Comparison of ENCODE assay signal across 12 mouse cellular contexts in genomic region chr1:153173276-153173675, GRCm38 (mm10). TPM values are rescaled to one million over a fixed set of nuclear protein-coding genes. Genes with fewer than 3 reads are reported as not detected.
A peak's percentile ranks its signal among the peaks of the same experiment; 100 is the strongest.
DNase-seq lines count a peak whose midpoint lies in the region; ATAC-seq and TF ChIP-seq lines count a peak whose summit lies in the region.
"Had no signal": no experiment of that assay in that cellular context is flagged by ENCODE, and none has a peak within 500 bp of the region (broad histone marks: within the 10 kb centered on the region; RNA-seq: fewer than 3 reads in every experiment).

No protein-coding gene starts in this region.

- no peaks in the 10 kb centered on the region for H3K9me3 ChIP-seq in heart, embryonic 11.5 days (replicated peaks; ENCODE audit: control insufficient read depth, low read length)
- H3K9me3 ChIP-seq in liver, postnatal 0 days (ENCODE audit: low read length), result no peaks in the 10 kb centered on the region
- H3K9me3 ChIP-seq: forebrain, embryonic 13.5 days; liver, embryonic 13.5 days; neural tube, embryonic 12.5 days had no signal

- no peak for DNase-seq in heart, adult 18-20 months
- peak; percentile 74 for DNase-seq in 3134 (ENCODE audit: extremely low read depth, insufficient read length, low spot score)
- peak; percentile 89 for DNase-seq in adrenal gland, postnatal 36 days
- DNase-seq in kidney, postnatal 25 days, result peak; percentile 48 to 70
- DNase-seq in T-cell, adult 2 months (ENCODE audit: low spot score), result no peak
- no peak for DNase-seq in liver, postnatal 0 days
- no peak for DNase-seq in natural killer cell, adult 2 months (ENCODE audit: low spot score in 2 of 2)
- DNase-seq: liver, embryonic 13.5 days had no signal

- peaks cover 20% of the 10 kb centered on the region for H3K4me1 ChIP-seq in heart, embryonic 11.5 days (ENCODE audit: control insufficient read depth, insufficient read depth, low read length)
- peaks cover 3% of the 10 kb centered on the region for H3K4me1 ChIP-seq in liver, postnatal 0 days (ENCODE audit: insufficient read depth)
- H3K4me1 ChIP-seq: liver, embryonic 13.5 days had no signal

- no peak overlapping the region for H3K4me3 ChIP-seq in heart, embryonic 11.5 days (ENCODE audit: low read depth, low read length)
- no peak overlapping the region for H3K4me3 ChIP-seq in liver, postnatal 0 days (ENCODE audit: low read depth, low read length)
- H3K4me3 ChIP-seq: forebrain, embryonic 13.5 days; liver, embryonic 13.5 days; neural tube, embryonic 12.5 days had no signal

- ATAC-seq in heart, embryonic 11.5 days (replicated peaks; ENCODE audit: insufficient number of reproducible peaks, low FRiP score, low TSS enrichment), result no peak; the same call in 1 of the 2 replicates
- ATAC-seq in liver, postnatal 0 days, result no peak
- ATAC-seq: forebrain, embryonic 13.5 days had no signal

- 43% methylated on average over 3 of the region's 3 CpGs for WGBS in heart, embryonic 11.5 days (ENCODE audit: insufficient replicate concordance)
- WGBS in liver, postnatal 0 days (ENCODE audit: insufficient replicate concordance), result 33% methylated on average over 3 of the region's 3 CpGs

- H3K36me3 ChIP-seq in heart, embryonic 11.5 days (ENCODE audit: control insufficient read depth, insufficient read depth, low read length), result no peaks in the 10 kb centered on the region
- H3K36me3 ChIP-seq in liver, postnatal 0 days (replicated peaks; ENCODE audit: insufficient read depth, low read length), result no peaks in the 10 kb centered on the region
- H3K36me3 ChIP-seq: liver, embryonic 13.5 days; neural tube, embryonic 12.5 days had no signal

- H3K9ac ChIP-seq in heart, embryonic 11.5 days (ENCODE audit: low read depth, low read length), result no peak overlapping the region
- H3K9ac ChIP-seq in liver, postnatal 0 days (replicated peaks), result no peak overlapping the region
- H3K9ac ChIP-seq: forebrain, embryonic 13.5 days; liver, embryonic 13.5 days; neural tube, embryonic 12.5 days had no signal

- H3K27ac ChIP-seq in heart, embryonic 11.5 days (ENCODE audit: low read depth, low read length), result peak overlapping the region; percentile 87; the same call in 1 of the 2 replicates
- no peak overlapping the region for H3K27ac ChIP-seq in liver, postnatal 0 days (ENCODE audit: low read depth)
- H3K27ac ChIP-seq: forebrain, embryonic 13.5 days; liver, embryonic 13.5 days; neural tube, embryonic 12.5 days had no signal

- H3K27me3 ChIP-seq in heart, embryonic 11.5 days (ENCODE audit: control insufficient read depth, insufficient read depth, low read length), result no peaks in the 10 kb centered on the region
- no peaks in the 10 kb centered on the region for H3K27me3 ChIP-seq in liver, postnatal 0 days (ENCODE audit: insufficient read depth, low read length)
- H3K27me3 ChIP-seq: CH12.LX; forebrain, embryonic 13.5 days; liver, embryonic 13.5 days; neural tube, embryonic 12.5 days had no signal

- no peak for TF ChIP-seq EP300 in liver, postnatal 0 days (IDR thresholded peaks at IDR 0.05; ENCODE audit: low read depth)

- TF ChIP-seq CTCF in liver, postnatal 0 days (IDR thresholded peaks at IDR 0.05; ENCODE audit: low read depth), result no peak

- no peak overlapping the region for H3K4me2 ChIP-seq in heart, embryonic 11.5 days
- H3K4me2 ChIP-seq in liver, postnatal 0 days (ENCODE audit: low read depth, low read length), result no peak overlapping the region
- H3K4me2 ChIP-seq: forebrain, embryonic 13.5 days; liver, embryonic 13.5 days; neural tube, embryonic 12.5 days had no signal

RNA-seq across cellular contexts. Expression of gene Lamc2, which starts 13.0 kb away (rescaled TPM):
- polyA plus RNA-seq in heart, embryonic 11.5 days (2014; fragmentation: Nextera tagmentation; extraction: Ambion mirVana), result 3.4 and 6.2 TPM in 2 replicates
- total RNA-seq in heart, adult 18-20 months (2021), result 10 to 100 TPM; 12.3 to 13.2 TPM
- 1 to 10 TPM; 1.0 to 2.8 TPM for total RNA-seq in adrenal gland, postnatal 36 days (2021)
- polyA plus RNA-seq in liver, postnatal 0 days (2015; fragmentation: Nextera tagmentation; extraction: Ambion mirVana), result 0.34 and 0.45 TPM in 2 replicates

Comparison
In these comparisons a context has a peak if more than half of its experiments do, and no peak if none do; other contexts are left out.
1. DNase-seq: peak in 3134 (single experiment), adrenal gland, postnatal 36 days (2 of 2) and kidney, postnatal 25 days (2 of 2); none in heart, adult 18-20 months (0 of 2), T-cell, adult 2 months (single experiment), liver, postnatal 0 days (single experiment) and natural killer cell, adult 2 months (0 of 2).